Mouse (Mus musculus): ENCODE results near the gene Irak4. TPM values are rescaled to one million over a fixed set of nuclear protein-coding genes. Genes with fewer than 3 reads are reported as not detected.

Irak4 gene
- polyA plus RNA-seq, 1 experiment from 2014 or later: 2.8 TPM

GRCm38 (mm10) chr15:94600145-94600707 lies 56.8 kb downstream of the Irak4 start:
- Histone ChIP-seq H3K27ac (no peak overlapping the region), H3K4me1 (no peaks in the 10 kb centered on the region), H3K27me3 (no peaks in the 10 kb centered on the region), H3K4me3 (replicated peaks) (no peak overlapping the region), H3K9me3 (no peaks in the 10 kb centered on the region), H3K4me2 (no peak overlapping the region), H3K9ac (no peak overlapping the region), H3K36me3 (replicated peaks) (no peaks in the 10 kb centered on the region)
- 85% methylated on average over 11 of the region's 11 CpGs for WGBS
- ATAC-seq (ENCODE audit: low FRiP score): no peak

GRCm38 (mm10) chr15:94601339-94601738 lies 57.9 kb downstream of the Irak4 start:
- ATAC-seq (ENCODE audit: low FRiP score): no peak
- WGBS: 22% methylated on average over 3 of the region's 3 CpGs
- Histone ChIP-seq H3K27ac (no peak overlapping the region), H3K36me3 (replicated peaks) (no peaks in the 10 kb centered on the region), H3K9me3 (no peaks in the 10 kb centered on the region), H3K9ac (no peak overlapping the region), H3K4me1 (no peaks in the 10 kb centered on the region), H3K4me3 (replicated peaks) (no peak overlapping the region), H3K27me3 (no peaks in the 10 kb centered on the region), H3K4me2 (no peak overlapping the region)

- Histone ChIP-seq H3K4me1 (no peaks in the 10 kb centered on the region), H3K27ac (no peak overlapping the region), H3K9ac (no peak overlapping the region), H3K4me3 (replicated peaks) (no peak overlapping the region), H3K36me3 (replicated peaks) (no peaks in the 10 kb centered on the region), H3K9me3 (no peaks in the 10 kb centered on the region), H3K4me2 (no peak overlapping the region), H3K27me3 (no peaks in the 10 kb centered on the region)
- ATAC-seq (ENCODE audit: low FRiP score): no peak
- 83% methylated on average over 3 of the region's 3 CpGs for WGBS
These were observed 59.0 kb downstream of the Irak4 start for GRCm38 (mm10) chr15:94602441-94602840.

- Histone ChIP-seq H3K27ac (no peak overlapping the region), H3K36me3 (replicated peaks) (no peaks in the 10 kb centered on the region), H3K9ac (no peak overlapping the region), H3K4me1 (no peaks in the 10 kb centered on the region), H3K9me3 (no peaks in the 10 kb centered on the region), H3K27me3 (no peaks in the 10 kb centered on the region), H3K4me2 (no peak overlapping the region), H3K4me3 (replicated peaks) (no peak overlapping the region)
- ATAC-seq (ENCODE audit: low FRiP score): no peak
- 91% methylated on average over 8 of the region's 8 CpGs for WGBS
These were observed 64.3 kb downstream of the Irak4 start for GRCm38 (mm10) chr15:94607768-94608167.

GRCm38 (mm10) chr15:94616036-94616435 lies 72.6 kb downstream of the Irak4 start:
- Histone ChIP-seq H3K4me3 (replicated peaks) (no peak overlapping the region), H3K4me1 (no peaks in the 10 kb centered on the region), H3K27ac (no peak overlapping the region), H3K9me3 (no peaks in the 10 kb centered on the region), H3K36me3 (replicated peaks) (no peaks in the 10 kb centered on the region), H3K9ac (no peak overlapping the region), H3K4me2 (no peak overlapping the region), H3K27me3 (no peaks in the 10 kb centered on the region)
- ATAC-seq (ENCODE audit: low FRiP score): no peak
- 92% methylated on average over 11 of the region's 11 CpGs for WGBS

GRCm38 (mm10) chr15:94620909-94621308 lies 77.5 kb downstream of the Irak4 start:
- no peak overlapping the region for H3K4me3 ChIP-seq (replicated peaks)
- H3K9me3 ChIP-seq: no peaks in the 10 kb centered on the region
- H3K9ac ChIP-seq: no peak overlapping the region
- H3K36me3 ChIP-seq (replicated peaks): no peaks in the 10 kb centered on the region
- no peak for ATAC-seq (ENCODE audit: low FRiP score)
- H3K27me3 ChIP-seq: no peaks in the 10 kb centered on the region
- H3K27ac ChIP-seq: no peak overlapping the region
- no peaks in the 10 kb centered on the region for H3K4me1 ChIP-seq
- no peak overlapping the region for H3K4me2 ChIP-seq

GRCm38 (mm10) chr15:94628463-94628829 lies 85.0 kb downstream of the Irak4 start:
- 50% methylated on average over 2 of the region's 2 CpGs for WGBS
- peaks cover 6% of the 10 kb centered on the region; the same call in 1 of the 2 replicates for H3K4me1 ChIP-seq
- peaks cover 32% of the 10 kb centered on the region for H3K27me3 ChIP-seq
- peak overlapping the region; percentile 69; the same call in 1 of the 2 replicates for H3K9ac ChIP-seq
- no peak overlapping the region for H3K27ac ChIP-seq
- H3K4me3 ChIP-seq (replicated peaks): peak overlapping the region; percentile 62
- no peaks in the 10 kb centered on the region for H3K36me3 ChIP-seq (replicated peaks)
- H3K9me3 ChIP-seq: no peaks in the 10 kb centered on the region
- peak overlapping the region; percentile 97 for H3K4me2 ChIP-seq
- peak; percentile 20 for ATAC-seq (ENCODE audit: low FRiP score)

GRCm38 (mm10) chr15:94628830-94629601 lies 85.6 kb downstream of the Irak4 start, which contains the start of gene Tmem117:
Gene Tmem117, plus strand, starts transcription at chr15:94629232.
- no peaks in the 10 kb centered on the region for H3K36me3 ChIP-seq (replicated peaks)

GRCm38 (mm10) chr15:94630553-94630952 lies 87.1 kb downstream of the Irak4 start:
- H3K27me3 ChIP-seq: peaks cover 32% of the 10 kb centered on the region
- WGBS: 76% methylated on average over 4 of the region's 4 CpGs

More at GRCm38 (mm10) chr15:94628830-94629601, 85.6 kb downstream of the Irak4 start, which contains the start of gene Tmem117:
- H3K27ac ChIP-seq: no peak within 1 kb of the TSS
- H3K9me3 ChIP-seq: no peaks in the 10 kb centered on the region
- peak; percentile 79 for ATAC-seq (ENCODE audit: low FRiP score)
- peak within 1 kb of the TSS; percentile 62 for H3K4me3 ChIP-seq (replicated peaks)
- peak within 1 kb of the TSS; percentile 69 for H3K9ac ChIP-seq
- peaks cover 6% of the 10 kb centered on the region; the same call in 1 of the 2 replicates for H3K4me1 ChIP-seq
- under 1% methylated on average over 74 of the region's 96 CpGs for WGBS
- H3K4me2 ChIP-seq: peak within 1 kb of the TSS; percentile 97
- H3K27me3 ChIP-seq: peaks cover 32% of the 10 kb centered on the region

More at GRCm38 (mm10) chr15:94630553-94630952, 87.1 kb downstream of the Irak4 start:
- Histone ChIP-seq H3K9me3 (no peaks in the 10 kb centered on the region), H3K9ac (no peak overlapping the region), H3K4me2 (no peak overlapping the region), H3K4me3 (replicated peaks) (no peak overlapping the region), H3K27ac (no peak overlapping the region), H3K4me1 (peaks cover 6% of the 10 kb centered on the region; the same call in 1 of the 2 replicates), H3K36me3 (replicated peaks) (no peaks in the 10 kb centered on the region)
- ATAC-seq (ENCODE audit: low FRiP score): no peak

Other genes starting within 250 kb of the Irak4 start
- 6.5 and 11.6 TPM in 2 replicates for gene Adamts20, start 78.2 kb upstream of the Irak4 start, polyA plus RNA-seq (2016; fragmentation: Nextera tagmentation; extraction: Ambion mirVana)
- gene Pus7l, start 96 bp upstream of the Irak4 start, polyA plus RNA-seq (2016; fragmentation: Nextera tagmentation; extraction: Ambion mirVana): 7.3 and 7.8 TPM in 2 replicates
- 101 and 109 TPM in 2 replicates for gene Twf1, start 46.2 kb downstream of the Irak4 start, polyA plus RNA-seq (2016; fragmentation: Nextera tagmentation; extraction: Ambion mirVana)
- gene Tmem117, start 85.6 kb downstream of the Irak4 start, polyA plus RNA-seq (2016; fragmentation: Nextera tagmentation; extraction: Ambion mirVana): 0.78 and 1.2 TPM in 2 replicates